Mouse (Mus musculus) ES-Bruce4 (cell line): ENCODE results near the gene Ttc19.

ENCODE experiments used
- CTCF ChIP-seq: IDR thresholded peaks from one replicate; pipeline ENCODE4 v1.8.1; 2011; ENCODE audit warnings: low read depth, low read length
- EP300 ChIP-seq: IDR thresholded peaks from 2 replicates; pipeline ENCODE4 v1.6.1; 2011; ENCODE audit warnings: low read depth, low read length; ENCODE audit not compliant: insufficient read depth

DNA sequence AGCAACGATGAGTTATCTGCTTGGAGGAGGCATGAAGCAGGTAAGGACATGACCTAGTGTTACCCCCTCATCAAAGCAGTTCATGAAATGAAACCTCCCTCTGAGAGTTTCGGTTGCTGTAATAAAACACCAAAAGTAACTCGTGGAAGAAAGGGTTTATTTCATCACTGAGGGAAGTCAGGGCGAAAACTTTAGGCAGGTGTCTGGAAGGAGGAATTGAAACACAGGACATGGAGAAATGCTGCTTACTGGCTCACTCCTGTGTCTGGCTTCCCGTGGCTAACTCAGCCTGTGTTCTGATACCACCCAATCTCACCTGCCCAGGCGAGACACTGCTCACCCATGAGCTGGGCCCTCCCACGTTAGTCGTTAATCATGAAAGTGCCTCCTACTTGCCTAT, 3.7 kb downstream of the Ttc19 start:
- TF ChIP-seq CTCF: no peak
- no peak for TF ChIP-seq EP300
